Mouse (Mus musculus): Measurements from ENCODE around the gene Pcdh15.
A peak's percentile ranks its signal among the peaks of the same experiment; 100 is the strongest.

Gene Pcdh15

GRCm38 (mm10) chr10:73947799-73948198, 848.7 kb downstream of the Pcdh15 start:
- no peak for DNase-seq (ENCODE audit: low read depth, low spot score)

- no peak for DNase-seq (ENCODE audit: low read depth, low spot score)
Measured at GRCm38 (mm10) chr10:73953362-73953761, 854.2 kb downstream of the Pcdh15 start.

- no peak for DNase-seq (ENCODE audit: low read depth, low spot score)
Measured at GRCm38 (mm10) chr10:73984057-73984456, 884.9 kb downstream of the Pcdh15 start.

GRCm38 (mm10) chr10:74008836-74009235, 909.7 kb downstream of the Pcdh15 start:
- peak; percentile 2 for DNase-seq (ENCODE audit: low read depth, low spot score)

GRCm38 (mm10) chr10:74023091-74023490, 923.9 kb downstream of the Pcdh15 start:
- DNase-seq (ENCODE audit: low read depth, low spot score): no peak

GRCm38 (mm10) chr10:74053059-74053458, 953.9 kb downstream of the Pcdh15 start:
- peak; percentile 44 for DNase-seq (ENCODE audit: low read depth, low spot score)

- peak; percentile 21 for DNase-seq (ENCODE audit: low read depth, low spot score)
Measured at GRCm38 (mm10) chr10:74086653-74087052, 987.5 kb downstream of the Pcdh15 start.

- DNase-seq (ENCODE audit: low read depth, low spot score): no peak
Measured at GRCm38 (mm10) chr10:74098296-74098695, 999.2 kb downstream of the Pcdh15 start.

GRCm38 (mm10) chr10:74114107-74114506, 1015.0 kb downstream of the Pcdh15 start:
- DNase-seq (ENCODE audit: low read depth, low spot score): no peak

GRCm38 (mm10) chr10:74116817-74117216, 1017.7 kb downstream of the Pcdh15 start:
- DNase-seq (ENCODE audit: low read depth, low spot score): no peak

- DNase-seq (ENCODE audit: low read depth, low spot score): no peak
Measured at GRCm38 (mm10) chr10:74123421-74123820, 1024.3 kb downstream of the Pcdh15 start.

- DNase-seq (ENCODE audit: low read depth, low spot score): no peak
Measured at GRCm38 (mm10) chr10:74129192-74129591, 1030.0 kb downstream of the Pcdh15 start.

GRCm38 (mm10) chr10:74129665-74130064, 1030.5 kb downstream of the Pcdh15 start:
- DNase-seq (ENCODE audit: low read depth, low spot score): no peak

GRCm38 (mm10) chr10:74130805-74131204, 1031.7 kb downstream of the Pcdh15 start:
- DNase-seq (ENCODE audit: low read depth, low spot score): no peak

- peak; percentile 29 for DNase-seq (ENCODE audit: low read depth, low spot score)
Measured at GRCm38 (mm10) chr10:74147966-74148365, 1048.8 kb downstream of the Pcdh15 start.

GRCm38 (mm10) chr10:74181921-74182320, 1082.8 kb downstream of the Pcdh15 start:
- no peak for DNase-seq (ENCODE audit: low read depth, low spot score)

- peak; percentile 34 for DNase-seq (ENCODE audit: low read depth, low spot score)
Measured at GRCm38 (mm10) chr10:74203650-74204049, 1104.5 kb downstream of the Pcdh15 start.

GRCm38 (mm10) chr10:74217268-74217667, 1118.1 kb downstream of the Pcdh15 start:
- no peak for DNase-seq (ENCODE audit: low read depth, low spot score)

- no peak for DNase-seq (ENCODE audit: low read depth, low spot score)
Measured at GRCm38 (mm10) chr10:74220439-74220838, 1121.3 kb downstream of the Pcdh15 start.

- DNase-seq (ENCODE audit: low read depth, low spot score): no peak
Measured at GRCm38 (mm10) chr10:74257716-74258446, 1158.7 kb downstream of the Pcdh15 start.

GRCm38 (mm10) chr10:74258639-74259038, 1159.5 kb downstream of the Pcdh15 start:
- no peak for DNase-seq (ENCODE audit: low read depth, low spot score)

- no peak for DNase-seq (ENCODE audit: low read depth, low spot score)
Measured at GRCm38 (mm10) chr10:74269637-74270269, 1170.6 kb downstream of the Pcdh15 start.

- no peak for DNase-seq (ENCODE audit: low read depth, low spot score)
Measured at GRCm38 (mm10) chr10:74270894-74271293, 1171.8 kb downstream of the Pcdh15 start.

Data from telencephalon, adult 2 months (tissue).